Mouse (Mus musculus): ENCODE data around the gene Map3k1. TPM values are rescaled to one million over a fixed set of nuclear protein-coding genes. Genes with fewer than 3 reads are reported as not detected.

Map3k1 gene
- polyA plus RNA-seq, 1 experiment from 2014 or later: 19.3 TPM

DNA sequence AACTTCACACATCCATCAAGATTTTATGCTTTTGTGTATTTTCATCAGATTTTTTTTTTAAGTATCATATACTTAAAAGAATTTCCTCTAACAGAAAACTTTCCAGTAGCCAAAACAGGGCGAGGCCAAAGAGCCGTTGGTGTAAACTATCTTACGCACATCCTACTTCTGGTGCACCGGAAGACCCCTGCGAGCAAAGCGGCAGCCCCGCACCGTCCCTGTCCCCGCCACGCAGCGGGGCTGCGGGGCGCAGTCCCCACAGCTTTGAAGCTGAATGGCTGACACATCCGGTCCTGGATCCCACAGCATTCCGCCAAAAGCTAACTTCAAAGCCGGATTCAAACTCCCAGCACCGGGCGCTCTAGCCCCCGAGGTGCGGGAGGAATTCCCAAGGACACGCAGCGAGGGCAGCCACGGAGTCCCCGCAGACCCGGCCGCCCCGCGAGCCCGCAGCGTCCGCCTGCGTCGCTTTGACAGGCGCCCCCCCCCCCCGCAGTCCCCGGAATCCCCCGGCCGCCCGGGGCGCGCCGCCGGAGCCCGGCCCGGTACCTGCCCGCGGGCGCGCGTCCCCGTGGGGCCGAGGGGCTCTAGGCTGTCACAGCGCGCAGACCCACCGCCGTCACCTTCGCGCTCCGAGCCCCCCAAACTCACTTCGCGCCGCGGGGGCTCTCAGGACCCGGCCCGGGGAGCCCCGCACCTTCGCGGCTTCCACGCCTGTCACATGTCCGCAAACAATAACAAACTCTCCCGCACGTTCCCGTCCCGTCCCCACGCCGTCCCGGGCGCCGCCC is 1.0 kb downstream of the Map3k1 start:
- peak overlapping the region; percentile 84 for H3K4me2 ChIP-seq
- peak; percentile 2; the same call in 1 of the 2 replicates for ATAC-seq (replicated peaks; ENCODE audit: insufficient number of reproducible peaks, low FRiP score, low TSS enrichment)
- peak overlapping the region; percentile 96 for H3K4me3 ChIP-seq (ENCODE audit: low read depth, low read length)
- peak overlapping the region; percentile 92 for H3K9ac ChIP-seq (ENCODE audit: low read depth, low read length)
- peaks cover 21% of the 10 kb centered on the region for H3K4me1 ChIP-seq (ENCODE audit: control insufficient read depth, insufficient read depth, low read length)
- no peaks in the 10 kb centered on the region for H3K36me3 ChIP-seq (ENCODE audit: control insufficient read depth, insufficient read depth, low read length)
- H3K9me3 ChIP-seq (replicated peaks; ENCODE audit: control insufficient read depth, low read length): no peaks in the 10 kb centered on the region
- peak overlapping the region; percentile 96 for H3K27ac ChIP-seq (ENCODE audit: low read depth, low read length)
- 2% methylated on average over 57 of the region's 79 CpGs for WGBS (ENCODE audit: insufficient replicate concordance)
- no peaks in the 10 kb centered on the region for H3K27me3 ChIP-seq (ENCODE audit: control insufficient read depth, insufficient read depth, low read length)

GRCm38 (mm10) chr13:111807105-111807595 is 1.6 kb downstream of the Map3k1 start:
- Histone ChIP-seq H3K4me2 (peak overlapping the region; percentile 84), H3K27me3 (ENCODE audit: control insufficient read depth, insufficient read depth, low read length) (no peaks in the 10 kb centered on the region), H3K4me3 (ENCODE audit: low read depth, low read length) (peak overlapping the region; percentile 96), H3K36me3 (ENCODE audit: control insufficient read depth, insufficient read depth, low read length) (no peaks in the 10 kb centered on the region), H3K4me1 (ENCODE audit: control insufficient read depth, insufficient read depth, low read length) (peaks cover 21% of the 10 kb centered on the region), H3K27ac (ENCODE audit: low read depth, low read length) (peak overlapping the region; percentile 96), H3K9me3 (replicated peaks; ENCODE audit: control insufficient read depth, low read length) (no peaks in the 10 kb centered on the region), H3K9ac (ENCODE audit: low read depth, low read length) (peak overlapping the region; percentile 92)
- no peak for ATAC-seq (replicated peaks; ENCODE audit: insufficient number of reproducible peaks, low FRiP score, low TSS enrichment)
- under 1% methylated on average over 11 of the region's 11 CpGs for WGBS (ENCODE audit: insufficient replicate concordance)

- Histone ChIP-seq H3K4me2 (peak overlapping the region; percentile 84), H3K9ac (ENCODE audit: low read depth, low read length) (no peak overlapping the region), H3K9me3 (replicated peaks; ENCODE audit: control insufficient read depth, low read length) (no peaks in the 10 kb centered on the region), H3K27me3 (ENCODE audit: control insufficient read depth, insufficient read depth, low read length) (no peaks in the 10 kb centered on the region), H3K27ac (ENCODE audit: low read depth, low read length) (no peak overlapping the region), H3K4me1 (ENCODE audit: control insufficient read depth, insufficient read depth, low read length) (peaks cover 24% of the 10 kb centered on the region), H3K36me3 (ENCODE audit: control insufficient read depth, insufficient read depth, low read length) (no peaks in the 10 kb centered on the region), H3K4me3 (ENCODE audit: low read depth, low read length) (no peak overlapping the region)
- no peak for ATAC-seq (replicated peaks; ENCODE audit: insufficient number of reproducible peaks, low FRiP score, low TSS enrichment)
- WGBS (ENCODE audit: insufficient replicate concordance): 50% methylated on average over 15 of the region's 15 CpGs
Measured at GRCm38 (mm10) chr13:111805738-111806722, 2.8 kb downstream of the Map3k1 start.

GRCm38 (mm10) chr13:111804951-111805673 is 3.7 kb downstream of the Map3k1 start:
- Histone ChIP-seq H3K27ac (ENCODE audit: low read depth, low read length) (no peak overlapping the region), H3K4me2 (peak overlapping the region; percentile 0), H3K9ac (ENCODE audit: low read depth, low read length) (no peak overlapping the region)

GRCm38 (mm10) chr13:111804189-111804588 is 4.6 kb downstream of the Map3k1 start:
- Histone ChIP-seq H3K4me2 (no peak overlapping the region), H3K27me3 (ENCODE audit: control insufficient read depth, insufficient read depth, low read length) (no peaks in the 10 kb centered on the region), H3K36me3 (ENCODE audit: control insufficient read depth, insufficient read depth, low read length) (no peaks in the 10 kb centered on the region), H3K4me1 (ENCODE audit: control insufficient read depth, insufficient read depth, low read length) (peaks cover 25% of the 10 kb centered on the region), H3K9me3 (replicated peaks; ENCODE audit: control insufficient read depth, low read length) (no peaks in the 10 kb centered on the region), H3K4me3 (ENCODE audit: low read depth, low read length) (no peak overlapping the region), H3K9ac (ENCODE audit: low read depth, low read length) (no peak overlapping the region), H3K27ac (ENCODE audit: low read depth, low read length) (no peak overlapping the region)
- ATAC-seq (replicated peaks; ENCODE audit: insufficient number of reproducible peaks, low FRiP score, low TSS enrichment): no peak
- 73% methylated on average over 8 of the region's 8 CpGs for WGBS (ENCODE audit: insufficient replicate concordance)

More at GRCm38 (mm10) chr13:111804951-111805673, 3.7 kb downstream of the Map3k1 start:
- ATAC-seq (replicated peaks; ENCODE audit: insufficient number of reproducible peaks, low FRiP score, low TSS enrichment): no peak
- peaks cover 24% of the 10 kb centered on the region for H3K4me1 ChIP-seq (ENCODE audit: control insufficient read depth, insufficient read depth, low read length)
- H3K9me3 ChIP-seq (replicated peaks; ENCODE audit: control insufficient read depth, low read length): no peaks in the 10 kb centered on the region
- H3K36me3 ChIP-seq (ENCODE audit: control insufficient read depth, insufficient read depth, low read length): no peaks in the 10 kb centered on the region
- H3K4me3 ChIP-seq (ENCODE audit: low read depth, low read length): no peak overlapping the region
- WGBS (ENCODE audit: insufficient replicate concordance): 37% methylated on average over 10 of the region's 10 CpGs
- H3K27me3 ChIP-seq (ENCODE audit: control insufficient read depth, insufficient read depth, low read length): no peaks in the 10 kb centered on the region

GRCm38 (mm10) chr13:111803506-111803905 is 5.3 kb downstream of the Map3k1 start:
- WGBS (ENCODE audit: insufficient replicate concordance): 66% methylated on average over 6 of the region's 6 CpGs
- peaks cover 32% of the 10 kb centered on the region for H3K4me1 ChIP-seq (ENCODE audit: control insufficient read depth, insufficient read depth, low read length)
- no peak for ATAC-seq (replicated peaks; ENCODE audit: insufficient number of reproducible peaks, low FRiP score, low TSS enrichment)
- no peaks in the 10 kb centered on the region for H3K9me3 ChIP-seq (replicated peaks; ENCODE audit: control insufficient read depth, low read length)
- H3K4me3 ChIP-seq (ENCODE audit: low read depth, low read length): no peak overlapping the region
- no peak overlapping the region for H3K27ac ChIP-seq (ENCODE audit: low read depth, low read length)
- H3K9ac ChIP-seq (ENCODE audit: low read depth, low read length): no peak overlapping the region
- H3K27me3 ChIP-seq (ENCODE audit: control insufficient read depth, insufficient read depth, low read length): no peaks in the 10 kb centered on the region
- H3K36me3 ChIP-seq (ENCODE audit: control insufficient read depth, insufficient read depth, low read length): no peaks in the 10 kb centered on the region
- H3K4me2 ChIP-seq: no peak overlapping the region

- no peak overlapping the region for H3K4me2 ChIP-seq
- peaks cover 38% of the 10 kb centered on the region for H3K4me1 ChIP-seq (ENCODE audit: control insufficient read depth, insufficient read depth, low read length)
- no peak for ATAC-seq (replicated peaks; ENCODE audit: insufficient number of reproducible peaks, low FRiP score, low TSS enrichment)
- 87% methylated on average over 11 of the region's 11 CpGs for WGBS (ENCODE audit: insufficient replicate concordance)
- no peak overlapping the region for H3K9ac ChIP-seq (ENCODE audit: low read depth, low read length)
- H3K27ac ChIP-seq (ENCODE audit: low read depth, low read length): no peak overlapping the region
- H3K4me3 ChIP-seq (ENCODE audit: low read depth, low read length): no peak overlapping the region
- no peaks in the 10 kb centered on the region for H3K27me3 ChIP-seq (ENCODE audit: control insufficient read depth, insufficient read depth, low read length)
- H3K9me3 ChIP-seq (replicated peaks; ENCODE audit: control insufficient read depth, low read length): no peaks in the 10 kb centered on the region
- no peaks in the 10 kb centered on the region for H3K36me3 ChIP-seq (ENCODE audit: control insufficient read depth, insufficient read depth, low read length)
Measured at GRCm38 (mm10) chr13:111802900-111803299, 5.9 kb downstream of the Map3k1 start.

DNA sequence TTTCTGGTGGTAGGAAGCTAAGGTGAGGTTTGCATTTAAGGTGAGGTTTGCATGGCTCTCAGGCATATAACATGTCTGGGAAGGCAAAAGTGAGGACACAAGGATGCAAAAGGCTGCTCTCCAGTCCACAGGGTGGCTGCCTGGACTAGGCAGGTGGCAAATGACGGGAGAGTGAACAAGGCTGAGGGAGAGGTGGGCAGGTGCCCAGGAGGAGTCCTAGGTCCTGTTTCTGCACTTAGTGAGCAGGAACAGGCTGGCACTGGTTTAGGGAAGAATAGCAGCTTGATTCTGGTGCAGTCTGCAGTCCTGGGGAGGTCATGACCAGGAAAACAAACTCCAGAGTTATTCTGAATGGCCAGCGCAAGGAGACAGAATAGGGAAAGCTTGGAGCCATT is 6.5 kb downstream of the Map3k1 start:
- no peak for ATAC-seq (replicated peaks; ENCODE audit: insufficient number of reproducible peaks, low FRiP score, low TSS enrichment)
- WGBS (ENCODE audit: insufficient replicate concordance): 69% methylated on average over 2 of the region's 2 CpGs
- H3K4me3 ChIP-seq (ENCODE audit: low read depth, low read length): no peak overlapping the region

More for the DNA sequence above, 6.5 kb downstream of the Map3k1 start:
- Histone ChIP-seq H3K4me1 (ENCODE audit: control insufficient read depth, insufficient read depth, low read length) (peaks cover 44% of the 10 kb centered on the region), H3K27ac (ENCODE audit: low read depth, low read length) (no peak overlapping the region), H3K36me3 (ENCODE audit: control insufficient read depth, insufficient read depth, low read length) (no peaks in the 10 kb centered on the region), H3K9ac (ENCODE audit: low read depth, low read length) (no peak overlapping the region), H3K9me3 (replicated peaks; ENCODE audit: control insufficient read depth, low read length) (no peaks in the 10 kb centered on the region), H3K27me3 (ENCODE audit: control insufficient read depth, insufficient read depth, low read length) (no peaks in the 10 kb centered on the region), H3K4me2 (no peak overlapping the region)
